Mouse (Mus musculus): Measurements from ENCODE around the gene Mthfsl.
"Not testable (repeated sequence)": the region's sequence is repeated elsewhere in the genome, so short reads cannot be mapped to it uniquely, and the experiment has no call there.

GRCm38 (mm10) chr9:88709794-88710193, 10.3 kb downstream of the Mthfsl start:
- TF ChIP-seq CTCF, POLR2A (IDR thresholded peaks at IDR 0.05; ENCODE audit: insufficient read depth, low read depth, low read length): not testable (repeated sequence)

Data from olfactory bulb, adult 2 months (tissue).